Mouse (Mus musculus) lung, adult 2 months (tissue): ENCODE results near the gene Ccdc83. TPM values are rescaled to one million over a fixed set of nuclear protein-coding genes. Genes with fewer than 3 reads are reported as not detected.
"Not testable (repeated sequence)": the region's sequence is repeated elsewhere in the genome, so short reads cannot be mapped to it uniquely, and the experiment has no call there.

Experiments
- DNase-seq: peaks from one replicate; pipeline ENCODE4 v3.0.0; 2022
- H3K4me1 ChIP-seq: fragments of 200-500 bp; 2 replicates; pipeline ENCODE4 v1.6.1; 2011; ENCODE audit warnings: low read length; ENCODE audit not compliant: control insufficient read depth, insufficient read depth
- H3K4me3 ChIP-seq: fragments of 200-500 bp; replicated peaks from 2 replicates; pipeline ENCODE3; 2011; ENCODE audit warnings: low read depth, mild to moderate bottlenecking, control low read depth, low read length; ENCODE audit errors: extremely low read depth
- CTCF ChIP-seq: fragments of 200-500 bp; IDR thresholded peaks from 2 replicates; pipeline ENCODE4 v1.5.1; 2011; ENCODE audit warnings: mild to moderate bottlenecking, low read length, control low read depth; ENCODE audit not compliant: insufficient read depth
- POLR2A ChIP-seq: fragments of 200-500 bp; IDR thresholded peaks from 2 replicates; pipeline ENCODE4 v1.6.1; 2011; ENCODE audit warnings: low read depth, mild to moderate bottlenecking, control low read depth, low read length, borderline replicate concordance; ENCODE audit errors: extremely low read depth
- WGBS: fragments of 180-500 bp; shearing (Covaris S2); methylation state at CpG from one replicate; pipeline ENCODE4 v1.1.7; 2018; 5-methylcytosine and 5-hydroxymethylcytosine counted together
- polyA plus RNA-seq: library from polyadenylated mRNA; depleted of rRNA; stranded (reverse); fragments of >200 nt; gene quantifications from 2 replicates; pipeline ENCODE4 v1.2.3, GENCODE M21; 2012

Gene Ccdc83
- polyA plus RNA-seq, 1 experiment: 0.13 TPM

GRCm38 (mm10) chr7:90261902-90262599 is 3.5 kb downstream of the Ccdc83 start:
- TF ChIP-seq POLR2A (no peak), CTCF (no peak)
- peaks cover 9% of the 10 kb centered on the region for H3K4me1 ChIP-seq
- H3K4me3 ChIP-seq: no peak overlapping the region
- DNase-seq: no peak
- WGBS: 48% methylated on average over 7 of the region's 7 CpGs

- TF ChIP-seq POLR2A (no peak), CTCF (no peak)
- WGBS: 85% methylated on average over 2 of the region's 2 CpGs
- Histone ChIP-seq H3K4me1 (peaks cover 6% of the 10 kb centered on the region), H3K4me3 (no peak overlapping the region)
- no peak for DNase-seq
Measured at GRCm38 (mm10) chr7:90259899-90260298, 5.7 kb downstream of the Ccdc83 start.

DNA sequence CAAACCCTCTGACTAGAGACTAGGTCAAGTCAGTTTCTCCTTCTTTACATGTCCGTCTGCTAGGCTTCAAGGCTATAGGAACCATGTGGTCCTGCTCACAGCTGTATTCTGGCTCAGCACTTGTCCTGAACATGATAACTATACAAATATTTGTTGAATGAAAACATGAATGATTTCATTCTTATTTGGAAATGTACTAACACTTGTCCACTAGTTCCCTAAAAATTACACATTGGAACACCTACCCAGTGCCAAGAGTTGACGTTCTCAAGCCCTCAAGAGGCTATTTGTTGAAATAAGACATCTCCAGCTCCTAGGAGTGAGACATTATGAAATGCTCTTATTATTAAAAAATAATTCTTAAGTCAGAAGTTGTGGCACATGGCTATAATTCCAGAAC is 6.9 kb downstream of the Ccdc83 start:
- TF ChIP-seq POLR2A (no peak), CTCF (no peak)
- 66% methylated on average over 2 of the region's 2 CpGs for WGBS
- Histone ChIP-seq H3K4me3 (no peak overlapping the region), H3K4me1 (peaks cover 6% of the 10 kb centered on the region)
- DNase-seq: no peak

DNA sequence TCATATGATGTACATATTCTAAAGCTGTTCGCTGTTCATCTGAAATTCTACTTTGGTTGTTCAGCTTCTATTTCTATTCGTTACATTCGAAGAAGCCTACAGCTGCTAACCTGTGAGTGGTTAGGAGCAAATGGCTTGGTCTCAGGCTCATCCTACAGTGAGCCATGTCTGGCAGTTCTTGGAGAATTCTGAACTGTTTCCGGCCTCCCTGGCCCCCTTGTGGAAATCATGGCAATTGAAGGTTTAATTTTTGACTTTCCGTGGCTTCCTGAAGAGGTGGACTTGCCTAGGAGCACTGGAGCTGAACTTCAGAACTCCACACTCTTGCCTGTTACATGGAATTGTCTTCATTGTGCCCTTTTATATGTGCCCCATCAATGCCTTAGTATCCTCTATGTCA is 12.6 kb downstream of the Ccdc83 start:
- 66% methylated on average over 5 of the region's 5 CpGs for WGBS
- TF ChIP-seq CTCF (no peak), POLR2A (no peak)
- no peak overlapping the region for H3K4me3 ChIP-seq
- DNase-seq: no peak
- H3K4me1 ChIP-seq: no peaks in the 10 kb centered on the region

DNA sequence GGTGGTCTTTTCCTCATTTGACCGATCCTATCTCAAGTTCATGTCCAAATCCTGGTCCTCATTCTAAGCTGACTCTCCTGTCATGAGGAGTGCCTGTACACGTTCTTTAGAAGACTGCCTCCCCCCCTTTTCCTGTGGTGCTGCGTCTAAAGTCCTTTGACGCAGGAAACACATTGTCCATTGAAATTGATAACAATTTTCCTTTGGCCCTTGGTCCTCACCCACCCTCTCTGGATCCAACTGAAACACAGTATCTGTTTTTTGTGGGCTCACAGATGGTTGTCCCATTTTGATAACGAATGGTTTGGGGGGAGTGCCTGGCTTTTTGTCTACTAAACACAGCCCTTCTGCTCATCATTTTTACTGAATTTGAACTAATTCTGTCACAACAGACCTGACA is 21.9 kb downstream of the Ccdc83 start:
- Histone ChIP-seq H3K4me3 (no peak overlapping the region), H3K4me1 (no peaks in the 10 kb centered on the region; the same call in 1 of the 2 replicates)
- DNase-seq: no peak
- no peak for TF ChIP-seq POLR2A
- no peak for TF ChIP-seq CTCF
- WGBS: 51% methylated on average over 5 of the region's 5 CpGs

- TF ChIP-seq CTCF (no peak), POLR2A (no peak)
- 58% methylated on average over 6 of the region's 6 CpGs for WGBS
- Histone ChIP-seq H3K4me1 (no peaks in the 10 kb centered on the region; the same call in 1 of the 2 replicates), H3K4me3 (no peak overlapping the region)
- no peak for DNase-seq
Measured at GRCm38 (mm10) chr7:90243151-90243550, 22.4 kb downstream of the Ccdc83 start.

DNA sequence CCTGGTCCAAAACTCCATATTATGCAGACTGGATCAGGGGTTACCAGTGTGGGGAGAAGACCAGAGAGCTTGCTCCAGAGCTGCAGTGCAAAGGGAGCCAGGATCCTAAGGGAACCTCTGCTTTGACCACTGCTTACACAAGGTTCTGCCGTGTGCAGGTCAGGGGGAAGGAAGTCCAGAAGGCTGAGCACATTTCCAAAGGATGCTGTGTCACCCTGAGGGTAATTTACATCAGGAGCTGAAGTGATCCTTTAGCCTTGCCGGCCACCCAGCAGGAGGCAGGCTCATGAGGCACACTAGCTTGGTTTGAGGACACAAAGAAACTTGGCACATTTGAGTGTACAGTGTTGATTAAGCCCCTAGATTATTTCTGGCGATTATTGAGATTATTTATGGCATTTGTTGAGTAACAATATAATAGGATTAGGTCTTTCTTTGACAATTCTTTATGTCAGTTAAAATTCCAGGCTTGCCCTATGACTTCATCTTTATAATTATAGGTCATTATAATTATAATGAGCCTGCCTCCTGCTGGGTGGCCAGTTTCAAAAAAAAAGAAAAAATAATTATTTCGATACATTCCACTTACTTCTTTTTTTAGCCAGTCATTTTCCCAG is 29.2 kb downstream of the Ccdc83 start:
- H3K4me3 ChIP-seq: no peak overlapping the region
- no peaks in the 10 kb centered on the region for H3K4me1 ChIP-seq
- DNase-seq: no peak
- 39% methylated on average over 4 of the region's 4 CpGs for WGBS
- TF ChIP-seq POLR2A (no peak), CTCF (no peak)

GRCm38 (mm10) chr7:90233921-90234320 is 31.7 kb downstream of the Ccdc83 start:
- TF ChIP-seq CTCF: no peak
- no peak for TF ChIP-seq POLR2A
- Histone ChIP-seq H3K4me3 (no peak overlapping the region), H3K4me1 (no peaks in the 10 kb centered on the region)
- 36% methylated on average over 4 of the region's 4 CpGs for WGBS
- no peak for DNase-seq

- WGBS: 51% methylated on average over 9 of the region's 9 CpGs
- TF ChIP-seq CTCF: no peak
- no peak for TF ChIP-seq POLR2A
- Histone ChIP-seq H3K4me3 (no peak overlapping the region), H3K4me1 (no peaks in the 10 kb centered on the region)
- DNase-seq: peak; percentile 15
Measured at GRCm38 (mm10) chr7:90231431-90231830, 34.1 kb downstream of the Ccdc83 start.

GRCm38 (mm10) chr7:90228884-90229283 is 36.7 kb downstream of the Ccdc83 start:
- not testable (repeated sequence) for H3K4me3 ChIP-seq, H3K4me1 ChIP-seq, DNase-seq
